Mouse (Mus musculus): ENCODE measurements around the gene Calm2. TPM values are rescaled to one million over a fixed set of nuclear protein-coding genes. Genes with fewer than 3 reads are reported as not detected.
A peak's percentile ranks its signal among the peaks of the same experiment; 100 is the strongest.

The Calm2 gene
- total and polyA plus RNA-seq, 3 experiments, result 203 to 604 (median 546) TPM

GRCm38 (mm10) chr17:87460669-87461498 lies 14.1 kb upstream of the Calm2 start:
- Histone ChIP-seq H3K79me2 (replicated peaks; ENCODE audit: control insufficient read depth, extremely low read depth, insufficient read depth, poor library complexity, severe bottlenecking) (no peaks in the 10 kb centered on the region), H3K36me3 (replicated peaks in 1 of 2; ENCODE audit: control insufficient read depth in 1 of 2, insufficient read depth in 1 of 2, low read length in 1 of 2) (no peaks in the 10 kb centered on the region), H3K4me3 (replicated peaks in 1 of 3; ENCODE audit: low read depth in 2 of 3, low read length in 2 of 3, poor library complexity in 1 of 3) (no peak overlapping the region), H3K4me1 (ENCODE audit: control insufficient read depth in 1 of 2, insufficient read depth in 2 of 2) (peaks cover 13 to 55% of the 10 kb centered on the region in 2 experiments), H3K9ac (ENCODE audit: insufficient read depth, low read depth) (no peak overlapping the region), H3K27me3 (replicated peaks) (peaks cover 12% of the 10 kb centered on the region), H3K9me3 (replicated peaks; ENCODE audit: low read length) (no peaks in the 10 kb centered on the region), H3K4me2 (ENCODE audit: insufficient read depth, low read depth, poor library complexity, severe bottlenecking) (0 out of 2 replicates have a peak overlapping the region, but pooled peaks have one; percentile 14), H3K27ac (ENCODE audit: insufficient read depth, low read depth) (no peak overlapping the region)
- DNase-seq (ENCODE audit: extremely low read depth), result no peak
- dilution Hi-C loops (cut with MboI; ENCODE audit: extremely low pct_ligation_motif_present, extremely low pct_unique_long_range_greater_than_20kb, low sequenced_read_pairs), result no loop called here
- in situ Hi-C loops (cut with MboI; ENCODE audit: low pct_ligation_motif_present, low pct_unique_long_range_greater_than_20kb, low sequenced_read_pairs), result loop anchor here (5.0 kb wide), 1 partner anchor 41 kb away; no protein-coding TSS in a partner anchor
- no peak for TF ChIP-seq USF2 (conservative IDR thresholded peaks at IDR 0.05; ENCODE audit: low read depth, low read length)

- H3K4me3 ChIP-seq (replicated peaks in 1 of 3; ENCODE audit: low read depth in 2 of 3, low read length in 2 of 3, poor library complexity in 1 of 3), result no peak overlapping the region
These were observed 13.3 kb upstream of the Calm2 start for GRCm38 (mm10) chr17:87459750-87460668.

GRCm38 (mm10) chr17:87458911-87459749 lies 12.4 kb upstream of the Calm2 start:
- no peaks in the 10 kb centered on the region for H3K36me3 ChIP-seq (replicated peaks in 1 of 2; ENCODE audit: control insufficient read depth in 1 of 2, insufficient read depth in 1 of 2, low read length in 1 of 2)
- H3K9ac ChIP-seq (ENCODE audit: insufficient read depth, low read depth), result no peak overlapping the region
- H3K27me3 ChIP-seq (replicated peaks), result peaks cover 18% of the 10 kb centered on the region
- in situ Hi-C loops (cut with MboI; ENCODE audit: low pct_ligation_motif_present, low pct_unique_long_range_greater_than_20kb, low sequenced_read_pairs) (no loop called here), dilution Hi-C loops (cut with MboI; ENCODE audit: extremely low pct_ligation_motif_present, extremely low pct_unique_long_range_greater_than_20kb, low sequenced_read_pairs) (no loop called here)
- peaks cover 13 to 53% of the 10 kb centered on the region in 2 experiments for H3K4me1 ChIP-seq (ENCODE audit: control insufficient read depth in 1 of 2, insufficient read depth in 2 of 2)
- DNase-seq (ENCODE audit: extremely low read depth), result peak; percentile 33
- H3K9me3 ChIP-seq (replicated peaks; ENCODE audit: low read length), result no peaks in the 10 kb centered on the region
- no peak overlapping the region for H3K27ac ChIP-seq (ENCODE audit: insufficient read depth, low read depth)
- no peak overlapping the region for H3K4me3 ChIP-seq (replicated peaks in 1 of 3; ENCODE audit: low read depth in 2 of 3, low read length in 2 of 3, poor library complexity in 1 of 3)
- H3K4me2 ChIP-seq (ENCODE audit: insufficient read depth, low read depth, poor library complexity, severe bottlenecking), result peak overlapping the region; percentile 52
- H3K79me2 ChIP-seq (replicated peaks; ENCODE audit: control insufficient read depth, extremely low read depth, insufficient read depth, poor library complexity, severe bottlenecking), result no peaks in the 10 kb centered on the region
- TF ChIP-seq MAZ (IDR thresholded peaks at IDR 0.05; ENCODE audit: low read depth, low read length), result 0 out of 2 replicates have a peak, but pooled peaks have one; percentile 34
- TF ChIP-seq ELF1 (IDR thresholded peaks at IDR 0.05; ENCODE audit: low read depth, low read length), result no peak
- TF ChIP-seq UBTF (IDR thresholded peaks at IDR 0.05; ENCODE audit: low read depth, low read length), result no peak
- no peak for TF ChIP-seq JUN (IDR thresholded peaks at IDR 0.05; ENCODE audit: insufficient read depth, low read depth, low read length)
- TF ChIP-seq HCFC1 (IDR thresholded peaks at IDR 0.05; ENCODE audit: low read depth, low read length), result no peak
- no peak for TF ChIP-seq SMC3 (IDR thresholded peaks at IDR 0.05; ENCODE audit: low read depth, low read length)
- TF ChIP-seq RAD21 (IDR thresholded peaks at IDR 0.05; ENCODE audit: low read depth, low read length), result no peak
- no peak for TF ChIP-seq KAT2A (IDR thresholded peaks at IDR 0.05; ENCODE audit: insufficient replicate concordance, low read length)
- TF ChIP-seq IRF4 (IDR thresholded peaks at IDR 0.05; ENCODE audit: low read depth, low read length), result peak; percentile 20; the same call in 1 of the 2 replicates
- no peak for TF ChIP-seq MXI1 (IDR thresholded peaks at IDR 0.05; ENCODE audit: low read depth, low read length)

More at GRCm38 (mm10) chr17:87459750-87460668, 13.3 kb upstream of the Calm2 start:
- Histone ChIP-seq H3K79me2 (replicated peaks; ENCODE audit: control insufficient read depth, extremely low read depth, insufficient read depth, poor library complexity, severe bottlenecking) (no peaks in the 10 kb centered on the region), H3K27me3 (replicated peaks) (peaks cover 18% of the 10 kb centered on the region), H3K36me3 (replicated peaks in 1 of 2; ENCODE audit: control insufficient read depth in 1 of 2, insufficient read depth in 1 of 2, low read length in 1 of 2) (no peaks in the 10 kb centered on the region), H3K9ac (ENCODE audit: insufficient read depth, low read depth) (no peak overlapping the region), H3K27ac (ENCODE audit: insufficient read depth, low read depth) (no peak overlapping the region), H3K9me3 (replicated peaks; ENCODE audit: low read length) (no peaks in the 10 kb centered on the region), H3K4me1 (ENCODE audit: control insufficient read depth in 1 of 2, insufficient read depth in 2 of 2) (peaks cover 13 to 55% of the 10 kb centered on the region in 2 experiments), H3K4me2 (ENCODE audit: insufficient read depth, low read depth, poor library complexity, severe bottlenecking) (peak overlapping the region; percentile 52; the same call in 1 of the 2 replicates)
- in situ Hi-C loops (cut with MboI; ENCODE audit: low pct_ligation_motif_present, low pct_unique_long_range_greater_than_20kb, low sequenced_read_pairs) (loop anchor here (5.0 kb wide), 1 partner anchor 42 kb away; no protein-coding TSS in a partner anchor), dilution Hi-C loops (cut with MboI; ENCODE audit: extremely low pct_ligation_motif_present, extremely low pct_unique_long_range_greater_than_20kb, low sequenced_read_pairs) (no loop called here)
- no peak for TF ChIP-seq MEF2A (IDR thresholded peaks at IDR 0.05; ENCODE audit: borderline replicate concordance, low read depth, low read length)
- DNase-seq (ENCODE audit: extremely low read depth), result no peak
